Mouse (Mus musculus) regulatory T cell (primary cell): ENCODE results near the gene Gm5157.
"Not testable (repeated sequence)": the region's sequence is repeated elsewhere in the genome, so short reads cannot be mapped to it uniquely, and the experiment has no call there.

Experiments
- in situ Hi-C: fragments of 300-600 bp; cut with MboI, MseI; formaldehyde crosslinking; loops from one replicate; pipeline ENCODE4 v1.15.1; 2025; ENCODE audit warnings: high pct_unique_total_duplicates

Gene Gm5157

GRCm38 (mm10) chr7:21190323-21190722, at the start of gene Gm5157:
Gene Gm5157 (minus strand): TSS chr7:21190423.
- in situ Hi-C loops: not testable (repeated sequence)

- in situ Hi-C loops: not testable (repeated sequence)
These were observed 28.3 kb downstream of the Gm5157 start, which contains the start of gene Vmn1r123 for GRCm38 (mm10) chr7:21161885-21162284. Gene Vmn1r123 (plus strand): TSS chr7:21162185.
